Mouse (Mus musculus) kidney, adult 2 months (tissue): ENCODE measurements around the gene Fbxw8.

Experiments used
- CTCF ChIP-seq: fragments of 200-500 bp; conservative IDR thresholded peaks from 2 replicates; pipeline ENCODE4 v1.5.1; 2011; ENCODE audit warnings: low read depth, mild to moderate bottlenecking, control low read depth, low read length, moderate library complexity, mixed read lengths; ENCODE audit not compliant: insufficient read depth, insufficient read length
- POLR2A ChIP-seq: fragments of 200-500 bp; IDR thresholded peaks from one replicate; pipeline ENCODE4 v1.6.1; 2011; ENCODE audit warnings: low read depth, low read length, control low read depth

GRCm38 (mm10) chr5:118139630-118140029 lies 15.6 kb downstream of the Fbxw8 start:
- TF ChIP-seq CTCF (no peak), POLR2A (no peak)
